Mouse (Mus musculus) cerebellum, adult 11 months (tissue): ENCODE measurements around the gene Hephl1.
"Not testable (repeated sequence)": the region's sequence is repeated elsewhere in the genome, so short reads cannot be mapped to it uniquely, and the experiment has no call there.

ENCODE experiments used
- DNase-seq: peaks from one replicate; pipeline ENCODE4 v3.0.0; 2022

The Hephl1 gene

DNA sequence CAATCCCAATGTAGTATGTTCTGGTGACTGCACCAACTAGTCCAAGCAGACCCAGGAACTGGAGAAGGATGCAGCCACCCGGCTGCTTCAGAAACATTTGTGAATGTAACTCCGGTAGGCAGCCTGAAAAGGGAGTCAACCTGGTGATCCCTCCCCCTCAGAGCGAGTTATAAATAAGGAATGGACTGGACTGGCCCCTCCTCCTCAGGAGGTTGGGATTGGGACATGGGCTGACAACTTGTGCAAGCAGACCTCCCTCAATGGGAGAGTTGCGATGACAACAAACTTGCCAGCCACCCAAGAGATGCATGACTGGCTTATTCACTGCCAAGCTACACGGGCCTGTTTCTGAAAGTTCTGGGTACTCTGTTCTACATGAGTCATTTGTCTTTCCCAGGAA lies at the start of gene Hephl1:
Hephl1 (minus strand) TSS at position 101 of the 400 bp plus-strand sequence.
- DNase-seq, result no peak

DNA sequence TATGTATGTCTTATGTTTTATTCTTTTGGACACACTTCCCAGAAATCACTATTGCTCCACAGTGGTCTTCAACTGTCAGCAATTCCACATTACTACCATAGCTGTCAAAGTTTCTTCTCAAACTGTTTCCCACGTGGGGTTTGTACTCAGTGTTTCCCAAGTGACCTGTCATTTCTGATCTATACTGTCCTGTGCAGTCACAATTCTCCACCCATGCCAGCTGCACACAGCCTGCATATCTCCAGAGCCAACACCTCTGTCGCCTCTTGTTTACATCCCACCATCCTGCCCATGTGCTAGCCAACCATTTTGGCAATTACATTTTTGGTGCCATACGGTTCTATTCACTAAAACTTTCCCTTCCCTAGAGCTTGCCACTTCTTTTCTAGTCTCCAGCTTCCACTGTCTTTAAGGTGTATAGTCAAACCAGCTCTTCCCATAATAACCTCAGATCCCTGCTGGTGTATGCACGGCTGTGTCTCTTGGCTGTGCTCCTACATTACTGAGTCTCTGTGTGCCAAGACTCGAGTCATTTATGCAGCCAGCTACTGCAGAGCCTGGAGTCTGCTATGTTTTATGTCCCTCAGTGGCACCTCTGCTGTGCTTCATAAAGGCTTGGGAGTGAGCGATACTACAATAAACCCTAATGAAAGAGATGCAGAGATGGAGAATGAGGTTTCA lies 37.5 kb upstream of the Hephl1 start:
- no peak for DNase-seq

DNA sequence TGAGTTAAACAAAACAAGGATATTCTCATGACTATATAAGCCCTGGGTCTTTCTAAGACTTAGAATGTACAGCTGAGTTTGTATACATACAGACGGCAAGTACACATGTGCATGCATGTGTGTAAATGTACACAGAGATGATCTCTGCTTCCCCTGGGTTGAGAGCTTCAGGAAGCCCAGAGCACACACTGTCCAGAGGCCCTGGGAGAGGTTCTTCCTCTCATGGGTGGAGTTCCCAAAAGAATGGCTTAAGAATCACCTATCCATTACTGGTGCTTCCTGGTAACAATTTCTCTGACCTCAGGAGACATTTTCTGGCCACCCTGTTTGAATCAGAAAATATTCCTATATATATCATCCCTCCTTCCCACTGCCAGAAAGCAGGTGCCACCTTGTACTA lies 28.6 kb upstream of the Hephl1 start:
- no peak for DNase-seq

DNA sequence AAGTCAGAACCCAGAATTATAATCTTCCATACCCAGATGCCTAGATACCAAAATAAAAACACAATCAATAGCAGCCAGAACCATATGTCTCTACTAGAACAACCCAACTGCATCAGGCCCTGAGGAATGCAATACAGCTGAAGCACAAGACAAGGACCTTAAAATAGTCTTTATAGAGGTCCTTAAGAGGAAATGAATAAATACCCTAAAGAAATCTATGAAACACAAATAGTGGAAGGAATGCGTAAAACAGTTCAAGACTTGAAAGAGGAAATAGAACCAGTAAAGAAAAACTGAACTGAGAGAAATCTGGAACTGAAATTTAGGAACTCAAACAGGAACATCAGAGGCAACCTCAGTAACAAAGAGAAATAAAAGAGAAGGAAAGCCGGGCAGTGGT lies 14.0 kb upstream of the Hephl1 start:
- DNase-seq, result no peak

DNA sequence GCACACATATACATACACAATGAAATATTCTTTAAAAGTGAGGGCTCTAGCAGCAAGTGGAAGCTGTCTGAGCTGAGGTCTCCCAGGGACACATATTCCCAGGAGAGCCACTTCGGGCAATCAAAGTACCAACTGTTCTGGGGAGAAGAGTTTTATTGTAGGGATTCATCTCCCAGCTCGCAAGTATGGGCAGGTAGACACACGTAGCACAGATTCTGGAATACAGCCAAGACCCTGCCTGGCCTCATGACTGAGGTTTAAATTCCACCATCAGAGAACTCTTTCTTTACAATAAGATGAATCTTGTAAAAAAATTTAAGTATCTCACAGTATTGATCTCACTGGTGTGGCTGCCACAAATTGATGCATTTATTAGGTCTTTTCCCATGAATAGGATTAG lies 10.5 kb upstream of the Hephl1 start:
- DNase-seq, result no peak

DNA sequence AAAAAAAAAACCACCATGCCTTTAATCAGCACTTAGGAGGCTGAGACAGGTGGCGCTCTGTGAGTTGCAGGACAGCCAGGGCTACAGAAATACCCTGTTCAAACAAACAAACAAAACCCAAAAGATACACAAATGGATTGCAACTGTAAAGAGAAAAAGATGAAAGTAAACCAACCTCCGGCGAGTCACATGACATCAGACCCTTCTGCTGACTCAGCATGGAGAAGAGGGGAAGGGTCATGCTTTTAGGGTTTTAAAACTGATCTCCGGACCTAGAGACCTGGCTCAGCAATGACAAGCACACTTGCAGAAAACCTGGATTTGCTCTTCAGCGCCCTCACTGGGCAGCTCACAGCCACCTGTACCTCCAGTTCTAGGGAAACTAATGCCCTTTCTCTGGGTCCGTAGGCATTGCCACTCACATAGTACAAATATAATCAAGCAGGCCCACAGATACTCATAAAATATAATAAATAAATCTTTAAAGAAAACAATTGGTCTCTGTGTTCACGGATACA lies 9.0 kb upstream of the Hephl1 start:
- no peak for DNase-seq

DNA sequence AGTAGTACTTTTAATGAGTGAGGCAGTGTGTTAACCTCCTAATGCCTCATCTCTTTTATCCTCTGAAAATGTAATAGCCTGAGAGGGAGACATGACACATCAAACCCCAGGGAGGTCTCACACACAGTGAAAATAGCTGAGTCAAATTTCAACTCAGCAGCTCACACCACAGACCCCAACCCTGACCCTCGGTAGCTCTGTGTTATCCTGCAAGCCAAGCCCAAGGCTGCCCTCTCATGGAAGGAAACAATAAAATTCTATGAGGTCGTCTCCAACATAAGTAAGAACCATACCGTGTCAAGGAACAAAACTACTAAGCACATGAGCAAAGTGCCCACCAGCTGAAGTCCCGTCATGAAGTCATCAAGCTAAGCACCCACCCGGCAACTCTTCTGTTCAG lies 8.3 kb upstream of the Hephl1 start:
- no peak for DNase-seq

DNA sequence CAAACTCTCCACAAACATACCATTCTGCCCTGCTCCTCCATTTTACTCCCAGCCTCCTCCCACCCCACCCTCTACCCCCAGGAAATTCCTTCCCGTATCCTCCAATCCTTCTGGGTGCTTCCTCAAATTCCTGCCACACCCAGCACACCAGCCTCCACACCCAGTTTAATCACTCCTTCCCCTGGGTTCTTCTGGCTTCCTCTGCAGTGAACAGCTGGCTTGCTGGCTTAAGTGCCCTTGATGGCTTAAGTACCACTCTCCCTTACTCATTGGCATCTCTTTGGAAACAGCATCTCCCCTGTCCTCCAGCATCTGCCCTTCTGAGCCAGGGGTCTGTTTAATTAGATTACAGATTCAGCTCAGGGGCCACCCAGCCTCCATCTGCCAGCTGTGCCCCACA lies 7.6 kb upstream of the Hephl1 start:
- DNase-seq, result no peak

DNA sequence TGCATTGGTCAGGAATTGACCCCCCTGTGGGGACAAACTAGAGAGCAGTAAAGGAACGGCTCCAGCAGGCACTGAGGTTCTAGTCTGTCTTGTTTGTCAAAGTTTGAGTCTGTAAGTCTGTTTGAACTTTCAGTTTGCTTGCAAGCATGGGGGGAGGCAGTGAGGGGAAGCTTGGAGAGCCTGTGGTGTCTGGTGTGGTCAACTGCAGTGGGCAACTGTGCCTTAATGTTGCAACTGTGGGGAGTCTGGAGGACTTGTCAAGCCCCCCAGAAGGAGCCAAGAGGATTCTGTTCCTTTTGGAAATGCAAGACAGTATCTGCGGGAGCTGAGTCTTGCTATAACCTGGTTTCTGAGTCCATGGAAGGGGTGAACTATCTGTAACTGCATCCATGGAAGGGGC lies 4.3 kb upstream of the Hephl1 start:
- DNase-seq, result no peak

DNA sequence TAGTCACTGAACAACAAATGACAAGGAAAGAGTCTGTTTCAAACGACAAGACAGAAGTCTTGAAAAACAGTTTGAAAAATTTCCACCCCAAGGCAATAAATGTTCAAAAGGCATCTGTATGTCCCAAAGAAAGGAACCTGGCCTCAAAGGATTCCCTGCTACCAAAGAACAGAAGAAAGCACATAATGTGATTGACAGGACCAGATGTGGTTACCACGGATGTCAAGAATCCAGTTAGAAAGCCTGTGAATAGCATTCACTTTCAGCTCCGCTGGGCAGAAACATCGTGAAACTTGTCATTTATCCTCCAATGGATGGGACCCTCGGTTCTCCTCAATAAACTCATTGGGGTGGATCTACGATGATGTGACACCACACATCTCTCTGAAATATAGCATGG lies 2.2 kb upstream of the Hephl1 start:
- no peak for DNase-seq

DNA sequence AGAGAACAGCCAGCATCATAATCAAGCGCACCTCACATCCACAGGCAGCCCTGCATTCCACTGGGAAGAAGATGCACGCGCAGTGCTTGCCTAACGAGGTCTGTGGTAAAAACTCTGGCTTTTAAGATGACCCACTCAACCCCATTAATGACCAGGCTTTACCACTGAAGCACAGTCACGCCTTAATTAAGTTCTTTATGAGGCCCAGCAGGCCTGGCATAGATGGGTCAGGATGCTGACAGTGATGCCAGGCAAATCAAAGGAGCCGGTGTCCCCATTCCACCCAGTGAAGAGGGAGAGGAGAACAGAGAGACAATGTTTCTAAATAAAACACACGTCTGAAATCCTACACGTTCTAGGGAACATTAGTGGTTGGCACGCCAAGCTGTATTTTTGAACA lies 3.8 kb downstream of the Hephl1 start:
- no peak for DNase-seq

DNA sequence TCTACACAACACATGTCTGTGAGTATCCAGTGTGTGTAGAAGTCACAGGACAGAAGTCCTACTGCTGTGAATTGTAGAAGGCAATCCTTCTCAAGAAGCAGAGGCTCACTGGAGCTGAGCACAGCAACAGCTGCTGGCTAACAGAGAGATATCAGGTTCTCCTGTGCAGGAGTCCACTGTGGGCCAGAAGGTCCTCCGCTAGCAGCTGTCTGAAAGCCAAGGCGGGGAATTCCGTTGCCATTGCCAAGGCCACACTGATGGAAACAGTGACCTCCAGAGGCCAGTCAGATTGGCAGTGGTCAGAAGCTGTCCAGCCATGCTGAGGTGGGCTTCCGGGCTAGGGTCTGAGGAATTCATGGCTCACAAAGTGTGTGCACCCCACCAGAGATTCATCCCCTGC lies 6.8 kb downstream of the Hephl1 start:
- DNase-seq, result no peak

DNA sequence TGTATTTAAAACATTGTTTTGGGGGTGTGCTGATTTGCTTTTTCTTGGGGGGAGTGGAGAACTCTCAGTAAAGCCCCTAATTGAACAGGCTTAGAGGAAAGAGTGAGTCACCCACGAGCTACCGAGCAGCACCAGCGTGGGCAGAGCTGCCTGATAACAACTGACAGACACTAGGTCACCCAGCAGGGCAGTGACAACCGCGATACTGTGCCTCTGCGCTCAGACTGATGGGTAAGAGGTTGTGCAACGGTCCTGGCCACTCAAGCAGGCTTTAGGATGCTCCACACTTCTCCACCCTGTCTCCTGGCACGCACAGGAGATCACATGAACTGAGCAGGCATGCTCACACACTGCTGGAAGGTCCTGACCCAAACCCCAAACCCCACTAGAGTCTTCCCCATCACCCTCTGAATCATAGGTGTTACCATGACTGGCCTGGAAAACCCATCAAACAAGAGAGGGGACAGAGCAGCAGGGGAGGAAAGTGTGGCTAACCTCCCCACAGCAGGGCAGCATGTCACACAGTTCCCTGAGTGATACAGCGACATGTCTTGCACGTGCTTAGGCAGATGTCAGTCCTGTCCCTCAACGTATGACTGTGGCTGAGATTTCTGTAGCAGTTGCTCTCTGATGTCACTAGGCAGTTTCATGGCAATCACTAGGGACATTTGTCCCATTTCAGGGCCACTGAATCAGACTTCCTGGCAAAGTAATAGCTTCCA lies 8.2 kb downstream of the Hephl1 start:
- DNase-seq, result no peak

DNA sequence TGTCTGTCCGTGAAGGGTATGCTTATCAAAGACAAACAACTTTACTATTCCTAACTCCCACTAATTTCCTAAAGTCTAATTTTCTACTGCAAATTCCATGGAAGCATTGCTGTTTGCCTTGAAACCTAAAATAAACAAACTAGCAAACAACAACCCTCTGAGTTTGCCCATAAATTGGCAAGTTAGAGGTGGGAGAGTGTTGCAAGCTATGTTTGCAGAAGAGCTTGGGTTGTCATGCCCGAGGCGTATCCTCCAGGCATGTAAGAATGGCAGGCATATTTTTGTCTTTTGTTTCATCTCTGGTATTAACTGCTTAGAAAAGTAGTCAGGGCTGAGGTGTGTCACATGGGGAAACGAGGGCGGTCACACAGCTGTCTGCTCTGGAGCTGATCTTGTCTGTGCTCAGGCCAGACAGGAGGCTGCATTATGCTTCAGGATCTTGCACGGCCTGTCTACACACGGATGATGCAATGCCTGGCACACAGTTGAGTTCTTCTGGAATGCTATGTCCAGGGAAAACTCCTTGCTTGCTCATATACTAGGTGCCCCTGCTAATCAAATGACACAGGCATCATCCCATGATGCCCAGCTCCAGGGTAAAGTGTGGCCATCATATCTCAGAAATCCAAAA lies 10.3 kb downstream of the Hephl1 start:
- no peak for DNase-seq

DNA sequence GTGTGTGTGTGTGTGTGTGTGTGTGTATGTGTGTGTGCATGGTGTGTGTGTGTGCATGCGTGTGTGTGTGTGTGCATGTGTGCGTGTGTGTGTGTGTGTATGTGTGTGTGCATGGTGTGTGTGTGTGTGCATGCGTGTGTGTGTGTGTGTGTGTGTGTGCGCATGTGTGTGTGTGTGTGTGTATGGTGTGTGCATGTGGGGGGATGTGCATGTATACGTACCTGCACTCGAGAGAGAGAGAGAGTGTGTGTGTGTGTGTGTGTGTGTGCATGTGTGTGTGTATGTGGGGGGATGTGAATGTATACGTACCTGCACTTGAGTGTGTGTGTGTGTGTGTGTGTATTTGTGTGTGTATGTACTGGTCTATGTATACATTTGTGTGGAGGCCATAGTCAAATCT lies 13.5 kb downstream of the Hephl1 start:
- DNase-seq, result not testable (repeated sequence)

DNA sequence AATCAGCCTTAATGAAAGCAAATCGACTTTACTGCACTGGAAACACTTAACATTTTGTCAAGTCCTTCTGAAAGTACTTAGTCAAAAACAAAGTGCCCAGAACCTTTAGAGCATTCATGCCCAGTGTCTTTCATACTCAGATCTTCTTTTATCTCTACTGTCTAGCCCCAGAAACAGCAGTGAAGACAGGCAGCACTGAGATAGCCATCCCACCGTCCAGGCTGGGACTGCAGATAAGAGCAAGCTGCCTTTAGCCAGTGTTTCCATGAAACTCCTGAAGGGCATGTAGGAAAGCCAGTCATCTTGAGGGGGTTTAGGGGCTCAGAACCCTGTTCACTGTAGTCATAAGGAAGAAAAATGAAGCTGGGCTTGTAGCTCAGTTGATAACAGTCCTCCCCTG lies 14.7 kb downstream of the Hephl1 start:
- no peak for DNase-seq

DNA sequence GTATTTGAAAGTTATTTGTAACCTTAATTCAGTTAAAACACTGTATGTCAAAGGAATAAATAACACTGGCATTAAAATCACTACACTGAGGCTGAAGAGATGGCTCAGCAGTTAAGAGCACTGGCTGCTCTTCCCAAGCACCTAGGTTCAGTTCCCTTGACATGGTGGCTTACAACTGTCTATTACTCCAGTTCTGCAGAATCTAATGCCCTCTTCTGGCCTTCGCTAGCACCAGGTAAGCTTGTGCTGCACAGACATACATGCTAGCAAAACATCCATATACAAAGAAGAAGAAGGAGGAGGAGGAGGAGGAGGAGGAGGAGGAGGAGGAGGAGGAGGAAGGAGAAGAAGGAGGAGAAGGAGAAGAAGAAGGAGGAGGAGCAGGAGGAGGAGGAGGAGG lies 15.7 kb downstream of the Hephl1 start:
- no peak for DNase-seq

DNA sequence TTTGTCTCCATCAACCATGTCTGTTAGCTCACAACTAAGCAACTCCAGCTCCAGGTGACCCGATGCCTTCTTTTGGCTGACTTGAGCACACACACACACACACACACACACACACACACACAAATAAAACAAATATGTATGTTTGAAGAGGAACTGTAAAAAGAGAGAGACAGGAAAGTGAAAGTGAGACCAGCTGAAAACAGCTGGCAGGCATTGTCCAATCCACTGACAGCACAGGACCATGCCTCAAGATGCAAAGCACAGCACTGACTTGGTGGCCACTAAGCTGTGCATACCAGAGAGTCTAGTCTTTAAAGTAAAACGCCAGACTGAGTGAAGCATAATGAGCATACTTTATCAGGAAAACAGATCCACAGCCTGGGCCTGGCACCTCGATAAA lies 16.7 kb downstream of the Hephl1 start:
- DNase-seq, result no peak

DNA sequence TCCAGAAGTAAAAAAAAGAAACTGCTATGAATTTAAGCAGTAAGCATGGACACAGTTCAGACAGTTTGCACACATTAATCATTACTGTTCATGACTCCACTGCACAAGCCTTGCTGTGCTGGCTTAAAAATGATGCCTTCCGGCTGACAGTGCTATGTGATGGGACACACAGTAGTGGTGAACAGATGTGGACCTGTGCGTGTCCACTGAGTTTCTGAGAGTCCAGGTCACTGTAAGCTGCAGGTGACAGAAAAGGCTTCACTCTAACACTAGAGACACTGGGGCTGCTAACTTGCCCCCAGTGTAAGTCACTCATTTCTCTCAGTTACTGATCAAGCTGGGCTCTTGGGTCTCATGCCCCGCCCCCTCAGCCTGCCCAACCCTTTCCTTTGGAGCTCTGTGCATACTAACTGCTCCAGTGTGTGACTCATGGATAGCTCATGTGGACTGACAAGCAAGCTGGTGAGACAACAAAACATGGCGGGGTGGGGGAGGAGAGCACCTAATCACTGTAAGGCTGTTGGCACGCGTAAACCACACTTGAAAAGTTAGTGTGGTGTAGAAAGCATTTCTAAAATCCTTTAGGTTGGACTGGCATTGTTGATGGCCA lies 43.1 kb downstream of the Hephl1 start:
- DNase-seq, result no peak

DNA sequence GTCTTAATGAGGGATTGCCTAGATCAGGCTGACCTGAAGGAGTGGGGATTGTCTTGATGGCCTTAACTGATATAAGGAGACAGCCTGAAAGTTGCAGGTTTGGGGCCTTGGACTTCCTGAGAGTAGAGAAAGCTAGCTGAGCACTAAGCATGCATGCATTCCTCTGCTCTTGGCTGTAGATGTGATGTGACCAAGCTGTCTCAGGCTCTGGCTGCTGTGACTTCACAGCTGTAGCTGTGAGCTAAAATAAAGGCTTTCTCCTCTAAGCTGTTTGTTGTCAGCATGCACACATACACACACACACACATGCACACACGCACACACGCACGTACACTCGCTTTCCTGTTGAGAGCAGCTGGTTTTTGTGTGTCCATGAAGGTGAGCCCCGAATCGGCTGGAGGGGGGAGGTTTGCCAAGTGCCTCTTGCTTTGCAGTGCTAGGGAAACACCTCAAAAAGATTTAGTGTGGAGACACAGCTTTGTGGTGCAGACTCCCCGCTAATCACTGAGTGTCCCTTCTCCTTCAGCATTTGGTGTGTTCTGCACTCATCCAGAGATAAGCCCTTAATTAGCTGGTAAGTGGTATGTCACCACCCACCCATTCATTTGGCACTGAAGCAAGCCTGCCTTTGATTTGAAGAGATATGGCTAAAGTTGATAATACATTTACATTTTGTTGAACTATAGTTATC lies 43.8 kb downstream of the Hephl1 start:
- DNase-seq, result no peak

DNA sequence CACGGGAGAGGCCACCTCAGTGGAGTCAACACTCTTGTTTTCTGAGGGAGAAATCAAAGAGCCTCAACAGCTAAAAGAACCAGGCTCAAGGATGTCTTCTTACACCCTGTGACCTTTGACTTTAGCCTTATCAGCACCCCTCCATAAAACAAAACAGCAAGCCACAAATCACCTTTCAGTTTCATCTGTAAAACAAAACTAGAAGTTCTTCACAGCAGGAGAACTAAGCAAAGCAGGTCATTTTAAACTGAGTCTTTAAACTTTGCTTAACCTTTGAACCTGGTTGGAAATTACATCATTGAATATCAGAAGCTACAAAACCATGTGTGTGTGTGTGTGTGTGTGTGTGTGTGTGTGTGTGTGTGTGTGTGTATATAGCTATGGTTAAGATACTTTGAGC lies 47.7 kb downstream of the Hephl1 start:
- DNase-seq, result no peak

DNA sequence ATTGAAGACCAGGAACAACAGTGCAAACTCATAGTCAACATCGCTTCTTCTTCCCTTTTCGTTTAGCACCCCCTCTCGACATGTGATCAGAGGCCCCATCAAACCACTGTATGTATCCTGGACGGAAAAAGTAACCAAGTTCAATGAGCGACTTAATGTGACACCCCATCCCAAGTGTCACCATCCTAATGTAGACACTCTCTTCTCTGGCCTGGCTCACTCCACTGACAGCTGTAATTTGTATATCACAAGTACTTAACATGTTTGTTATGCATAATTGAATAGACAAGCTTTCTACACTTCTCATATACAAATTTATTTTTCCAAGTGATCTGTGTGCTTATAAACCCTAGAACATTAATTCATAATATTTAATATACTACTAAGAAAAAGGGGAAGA lies 51.1 kb downstream of the Hephl1 start:
- DNase-seq, result no peak

DNA sequence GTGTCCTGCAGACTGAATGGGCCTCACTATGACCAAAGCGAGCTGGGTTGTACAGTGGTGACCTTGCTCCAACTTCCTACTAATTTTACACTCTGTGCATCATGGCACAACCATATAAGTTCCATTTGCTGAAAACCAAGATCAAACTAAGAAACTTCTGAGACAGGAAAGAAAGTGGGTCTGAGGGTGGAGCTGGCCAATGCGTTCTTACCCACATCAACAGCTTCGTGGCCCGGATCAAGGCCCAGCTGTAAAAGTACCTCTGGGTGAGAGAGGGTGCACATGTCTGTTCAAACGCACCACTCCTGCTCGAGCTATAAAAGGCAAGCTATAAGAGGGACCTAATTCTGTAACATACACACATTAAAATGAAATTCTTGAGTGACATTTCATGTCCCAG lies 51.9 kb downstream of the Hephl1 start:
- no peak for DNase-seq
